Mouse (Mus musculus) left cerebral cortex, adult 2 months (tissue): ENCODE results near the gene Bloc1s3. TPM values are rescaled to one million over a fixed set of nuclear protein-coding genes. Genes with fewer than 3 reads are reported as not detected.
A peak's percentile ranks its signal among the peaks of the same experiment; 100 is the strongest.

Source experiments
- DNase-seq, 2 experiments: peaks; one replicate each; pipeline ENCODE4 v3.0.0; 2021 to 2022; ENCODE audit warnings: low spot score in 2 of 2, mixed read lengths in 1 of 2; ENCODE audit errors: extremely low spot score in 1 of 2
- H3K27ac ChIP-seq: fragments of 200-600 bp; 2 replicates; pipeline ENCODE4 v1.8.1; 2022
- H3K4me3 ChIP-seq: fragments of 200-600 bp; 2 replicates; pipeline ENCODE4 v1.8.1; 2022
- CTCF ChIP-seq: fragments of 200-600 bp; IDR thresholded peaks from 2 replicates; pipeline ENCODE4 v1.8.1; 2022; ENCODE audit warnings: antibody characterized with exemption, mild to moderate bottlenecking, moderate library complexity
- intact Hi-C: fragments of 180-260 bp; cut with DNase I; formaldehyde crosslinking; loops from one replicate; pipeline ENCODE4 v1.15.1; 2025
- total RNA-seq, 2 experiments: library from RNA; stranded (reverse); gene quantifications; 2 replicates each; pipeline ENCODE4 v1.2.3; 2021

The Bloc1s3 gene
- total RNA-seq, 2 experiments from 2014 or later: 6.7 to 7.9 TPM

GRCm38 (mm10) chr7:19495521-19496213 lies 12.5 kb downstream of the Bloc1s3 start:
- H3K27ac ChIP-seq: no peak overlapping the region
- no peak for TF ChIP-seq CTCF
- no peak overlapping the region for H3K4me3 ChIP-seq
- intact Hi-C loops: no loop called here
- DNase-seq: no peak

GRCm38 (mm10) chr7:19494751-19495474 lies 13.3 kb downstream of the Bloc1s3 start:
- intact Hi-C loops: no loop called here
- H3K4me3 ChIP-seq: no peak overlapping the region
- TF ChIP-seq CTCF: no peak
- H3K27ac ChIP-seq: no peak overlapping the region
- no peak for DNase-seq

GRCm38 (mm10) chr7:19491731-19492130 lies 16.4 kb downstream of the Bloc1s3 start:
- Histone ChIP-seq H3K4me3 (no peak overlapping the region), H3K27ac (no peak overlapping the region)
- intact Hi-C loops: no loop called here
- no peak for DNase-seq
- TF ChIP-seq CTCF: no peak; the same call in 1 of the 2 replicates

GRCm38 (mm10) chr7:19489525-19489924 lies 18.6 kb downstream of the Bloc1s3 start:
- intact Hi-C loops: no loop called here
- H3K27ac ChIP-seq: no peak overlapping the region
- DNase-seq: no peak
- peak overlapping the region; percentile 31 for H3K4me3 ChIP-seq
- no peak for TF ChIP-seq CTCF

- intact Hi-C loops: no loop called here
- no peak for TF ChIP-seq CTCF
Observed at GRCm38 (mm10) chr7:19486549-19486948, 21.6 kb downstream of the Bloc1s3 start.

GRCm38 (mm10) chr7:19485488-19485887 lies 22.7 kb downstream of the Bloc1s3 start:
- intact Hi-C loops: no loop called here
- Histone ChIP-seq H3K4me3 (no peak overlapping the region), H3K27ac (no peak overlapping the region)
- DNase-seq: no peak
- no peak for TF ChIP-seq CTCF

More at GRCm38 (mm10) chr7:19486549-19486948, 21.6 kb downstream of the Bloc1s3 start:
- Histone ChIP-seq H3K4me3 (no peak overlapping the region), H3K27ac (no peak overlapping the region)
- no peak for DNase-seq

GRCm38 (mm10) chr7:19483281-19483680 lies 24.9 kb downstream of the Bloc1s3 start:
- DNase-seq: no peak
- intact Hi-C loops: no loop called here
- H3K27ac ChIP-seq: no peak overlapping the region
- H3K4me3 ChIP-seq: no peak overlapping the region
- TF ChIP-seq CTCF: no peak

- no peak overlapping the region for H3K4me3 ChIP-seq
- DNase-seq: no peak
- H3K27ac ChIP-seq: no peak overlapping the region
- TF ChIP-seq CTCF: no peak
- intact Hi-C loops: no loop called here
Observed at GRCm38 (mm10) chr7:19477624-19478384, 30.4 kb downstream of the Bloc1s3 start.

GRCm38 (mm10) chr7:19477084-19477483 lies 31.1 kb downstream of the Bloc1s3 start:
- intact Hi-C loops: no loop called here
- peak; percentile 8 for TF ChIP-seq CTCF
- Histone ChIP-seq H3K27ac (no peak overlapping the region), H3K4me3 (no peak overlapping the region)
- DNase-seq: no peak

- peak overlapping the region; percentile 78 for H3K27ac ChIP-seq
- DNase-seq: peak; percentile 82 to 84
- intact Hi-C loops: no loop called here
Observed at GRCm38 (mm10) chr7:19473875-19474443, 34.2 kb downstream of the Bloc1s3 start.

GRCm38 (mm10) chr7:19472403-19472802 lies 35.8 kb downstream of the Bloc1s3 start:
- no peak for TF ChIP-seq CTCF
- intact Hi-C loops: no loop called here
- Histone ChIP-seq H3K27ac (no peak overlapping the region), H3K4me3 (no peak overlapping the region)
- no peak for DNase-seq

More at GRCm38 (mm10) chr7:19473875-19474443, 34.2 kb downstream of the Bloc1s3 start:
- TF ChIP-seq CTCF: no peak
- peak overlapping the region; percentile 62 for H3K4me3 ChIP-seq
